Mouse (Mus musculus) midbrain, postnatal 0 days (tissue): ENCODE measurements at regions not wholly inside any gene's neighbourhood (a gene's known extent, or its start where the extent isn't known, plus 50 kb on each side); places are given as distances from the start of the nearest gene placed in this dataset.
A peak's percentile ranks its signal among the peaks of the same experiment; 100 is the strongest.

Experiments used
- ATAC-seq: fragments of 200-750 bp; cut with Nextera tagmentation; 2 replicates; pipeline ENCODE4 v1.8.0; 2017; ENCODE audit warnings: moderate number of reproducible peaks, mild to moderate bottlenecking, moderate TSS enrichment, moderate library complexity; ENCODE audit not compliant: low FRiP score
- DNase-seq: peaks from one replicate; pipeline ENCODE4 v3.0.0-alpha.2; 2015; ENCODE audit warnings: low spot score
- H3K27ac ChIP-seq: fragments of 300-500 bp; sonication (generic); 2 replicates; pipeline ENCODE4 v1.5.1; 2014; ENCODE audit warnings: low read depth, mild to moderate bottlenecking, low read length, mixed read lengths
- H3K27me3 ChIP-seq: fragments of 300-500 bp; sonication (generic); 2 replicates; pipeline ENCODE4 v1.6.1; 2014; ENCODE audit warnings: low read length, control low read depth, mixed read lengths; ENCODE audit not compliant: insufficient read depth
- H3K36me3 ChIP-seq: fragments of 300-500 bp; sonication (generic); 2 replicates; pipeline ENCODE4 v1.6.1; 2014; ENCODE audit warnings: low read length, control low read depth, mixed read lengths; ENCODE audit not compliant: insufficient read depth
- H3K4me1 ChIP-seq: fragments of 300-500 bp; sonication (generic); 2 replicates; pipeline ENCODE4 v1.6.1; 2014; ENCODE audit warnings: mild to moderate bottlenecking, control low read depth, antibody characterized with exemption, low read length, mixed read lengths; ENCODE audit not compliant: insufficient read depth
- H3K4me2 ChIP-seq: fragments of 300-500 bp; sonication (generic); 2 replicates; pipeline ENCODE4 v1.6.1; 2014; ENCODE audit warnings: low read depth, mild to moderate bottlenecking, low read length, mixed read lengths; ENCODE audit not compliant: poor library complexity, severe bottlenecking
- H3K4me3 ChIP-seq: fragments of 300-500 bp; sonication (generic); 2 replicates; pipeline ENCODE4 v1.5.1; 2014; ENCODE audit warnings: low read depth, mild to moderate bottlenecking, low read length, moderate library complexity
- H3K9ac ChIP-seq: fragments of 300-500 bp; sonication (generic); replicated peaks from 2 replicates; pipeline ENCODE4 v1.6.1; 2014; ENCODE audit warnings: mild to moderate bottlenecking, low read length, moderate library complexity, mixed read lengths; ENCODE audit not compliant: poor library complexity, severe bottlenecking
- H3K9me3 ChIP-seq: fragments of 300-500 bp; sonication (generic); 2 replicates; pipeline ENCODE4 v1.6.1; 2016; ENCODE audit warnings: low read length, control low read depth
- CTCF ChIP-seq: IDR thresholded peaks from 2 replicates; pipeline ENCODE4 v1.5.1; 2016; ENCODE audit warnings: antibody characterized with exemption, mild to moderate bottlenecking
- WGBS: fragments of 180-500 bp; shearing (Covaris S2); extraction: QIAGEN DNeasy Blood & Tissue Kit; methylation state at CpG from one replicate; pipeline ENCODE4 v1.1.7; 2014; 5-methylcytosine and 5-hydroxymethylcytosine counted together

DNA sequence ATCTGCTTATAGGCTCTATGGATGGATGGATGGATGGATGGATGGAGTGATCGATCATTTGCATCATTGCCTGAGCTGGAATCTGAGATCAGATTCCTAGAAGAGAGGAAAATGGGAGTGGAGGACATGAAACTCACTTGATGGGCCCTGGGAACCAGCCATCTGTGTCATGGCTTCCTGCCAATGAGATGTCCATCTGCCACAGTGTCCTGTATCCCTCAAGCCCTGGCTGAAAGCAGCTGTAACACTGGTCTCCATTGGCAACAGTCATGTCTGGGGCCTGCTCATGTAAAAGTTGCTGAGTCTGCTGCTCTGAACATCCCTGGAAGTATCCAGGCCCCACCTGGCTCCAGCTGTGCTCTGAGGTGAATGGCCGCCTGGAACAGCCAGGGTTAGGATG, 57.5 kb upstream of the Zdhhc25 start:
- no peak overlapping the region for H3K4me2 ChIP-seq
- no peaks in the 10 kb centered on the region for H3K27me3 ChIP-seq
- H3K4me1 ChIP-seq = no peaks in the 10 kb centered on the region
- WGBS = 81% methylated on average over 2 of the region's 2 CpGs
- H3K4me3 ChIP-seq = no peak overlapping the region
- no peaks in the 10 kb centered on the region for H3K36me3 ChIP-seq
- ATAC-seq = no peak
- TF ChIP-seq CTCF = no peak
- peak; percentile 84 for DNase-seq
- H3K9me3 ChIP-seq = 0 out of 2 replicates have a peak, but pooled peaks cover 3% of the 10 kb centered on the region
- H3K27ac ChIP-seq = no peak overlapping the region
- H3K9ac ChIP-seq = no peak overlapping the region

DNA sequence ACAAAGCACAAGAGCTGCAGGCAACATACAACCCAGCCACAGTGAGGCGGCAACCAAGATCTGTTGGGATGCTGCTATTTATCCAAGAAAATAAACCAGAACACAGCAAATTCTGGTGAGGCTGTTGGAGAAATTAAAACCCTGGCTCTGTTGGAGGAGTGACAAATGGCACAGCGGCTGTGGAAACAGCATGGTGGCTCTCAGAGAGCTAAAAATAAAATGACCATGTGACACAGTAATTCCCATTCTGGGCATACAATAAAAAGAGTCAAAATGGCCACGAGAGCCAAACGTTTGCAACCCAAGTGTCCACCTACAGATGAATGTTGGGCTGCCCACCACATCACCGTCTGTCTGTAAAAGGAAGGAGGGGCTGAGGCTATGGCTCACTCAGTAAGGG, 55.9 kb upstream of the Zdhhc25 start:
- Histone ChIP-seq H3K4me3 (no peak overlapping the region), H3K4me1 (no peaks in the 10 kb centered on the region), H3K36me3 (no peaks in the 10 kb centered on the region), H3K9ac (no peak overlapping the region), H3K27ac (no peak overlapping the region), H3K4me2 (no peak overlapping the region), H3K9me3 (0 out of 2 replicates have a peak, but pooled peaks cover 3% of the 10 kb centered on the region), H3K27me3 (no peaks in the 10 kb centered on the region)
- 80% methylated on average over 5 of the region's 5 CpGs for WGBS
- ATAC-seq (no peak), DNase-seq (peak; percentile 59)
- TF ChIP-seq CTCF = no peak

DNA sequence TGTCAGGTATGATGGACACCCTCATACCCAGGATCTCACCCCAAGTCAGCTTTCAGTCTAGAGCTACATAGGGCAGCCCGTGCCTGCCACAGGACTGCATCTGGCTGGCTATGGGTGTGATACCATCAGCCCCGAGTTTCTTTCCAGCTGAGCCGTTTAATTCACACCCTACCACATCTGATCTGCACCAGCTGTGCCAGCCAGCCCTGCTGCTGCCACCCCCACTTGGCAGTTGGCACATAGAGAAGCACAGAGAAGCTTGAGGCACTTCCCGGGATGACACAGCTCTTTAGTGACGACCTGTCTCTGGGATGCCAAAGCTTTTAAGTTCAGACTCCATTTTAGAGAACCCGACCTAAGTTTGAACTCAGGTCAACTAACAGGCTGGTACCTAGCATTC, 51.8 kb upstream of the Zdhhc25 start:
- Histone ChIP-seq H3K4me2 (no peak overlapping the region), H3K36me3 (no peaks in the 10 kb centered on the region), H3K4me3 (no peak overlapping the region), H3K4me1 (no peaks in the 10 kb centered on the region), H3K9ac (no peak overlapping the region), H3K27me3 (no peaks in the 10 kb centered on the region), H3K9me3 (0 out of 2 replicates have a peak, but pooled peaks cover 3% of the 10 kb centered on the region), H3K27ac (no peak overlapping the region)
- DNase-seq (no peak), ATAC-seq (no peak)
- TF ChIP-seq CTCF = no peak
- 67% methylated on average over 6 of the region's 6 CpGs for WGBS
